In the genomic region with DNA sequence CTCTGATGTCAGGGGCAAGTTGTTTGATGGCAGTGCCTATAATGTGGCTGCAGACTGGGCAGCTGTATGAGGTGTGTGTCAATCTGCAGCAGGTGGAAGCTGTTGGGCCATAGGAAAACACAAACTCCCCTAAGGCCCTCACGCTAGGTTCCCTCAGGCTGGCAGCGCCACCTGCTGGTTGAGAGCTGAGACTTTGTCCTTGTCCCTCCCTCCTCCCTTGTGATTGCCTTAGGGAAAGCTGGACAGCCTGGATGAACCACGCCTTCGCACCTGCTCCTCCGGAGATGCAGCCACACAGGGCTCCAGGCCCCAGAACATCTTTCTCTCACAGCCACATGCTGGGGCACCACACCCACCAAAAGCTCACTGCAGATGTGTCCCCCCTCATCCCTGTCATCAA, we compare ENCODE assay signal across 8 mouse cellular contexts. TPM values are rescaled to one million over a fixed set of nuclear protein-coding genes. Genes with fewer than 3 reads are reported as not detected.
DNase-seq lines count a peak whose midpoint lies in the region; ATAC-seq and TF ChIP-seq lines count a peak whose summit lies in the region.
"Had no signal": no experiment of that assay in that cellular context is flagged by ENCODE, and none has a peak within 500 bp of the region (broad histone marks: within the 10 kb centered on the region; RNA-seq: fewer than 3 reads in every experiment).

No protein-coding gene starts in this region.

- DNase-seq in T-cell, adult 2 months (ENCODE audit: low spot score) = peak; percentile 12
- peak; percentile 86 to 93 for DNase-seq in cerebellum, postnatal 25 days
- DNase-seq in gastrocnemius, postnatal 36 days = peak; percentile 20 to 36
- peak; percentile 74 for DNase-seq in large intestine, adult 2 months (ENCODE audit: low read depth, low spot score)
- DNase-seq in spleen, adult 2 months (ENCODE audit: low read depth in 1 of 2, low spot score in 2 of 2) = peak in 1 of 2 experiments; percentile 50

- no peak overlapping the region for H3K4me3 ChIP-seq in E14TG2a.4 (replicated peaks; ENCODE audit: low read length)
- H3K4me3 ChIP-seq in spleen, adult 2 months (ENCODE audit: extremely low read depth, insufficient read depth, insufficient read length) = no peak overlapping the region

- H3K4me1 ChIP-seq in E14TG2a.4 (replicated peaks; ENCODE audit: low read depth, low read length) = peaks cover 59% of the 10 kb centered on the region
- no peaks in the 10 kb centered on the region; the same call in none of the 2 replicates for H3K4me1 ChIP-seq in spleen, adult 2 months (ENCODE audit: control insufficient read depth, insufficient read depth, insufficient read length)

- peak; percentile 60; the same call in 1 of the 2 replicates for ATAC-seq in megakaryocyte, adult 5-6 weeks (ENCODE audit: poor library complexity, severe bottlenecking)

- TF ChIP-seq POLR2A in spleen, adult 2 months (IDR thresholded peaks at IDR 0.05; ENCODE audit: low read depth, low read length) = no peak

- TF ChIP-seq CTCF in E14TG2a.4 (conservative IDR thresholded peaks at IDR 0.05; ENCODE audit: low read length) = peak; percentile 78
- TF ChIP-seq CTCF in spleen, adult 2 months (IDR thresholded peaks at IDR 0.05; ENCODE audit: extremely low read depth, insufficient read depth, insufficient read length, insufficient replicate concordance) = peak; percentile 87

- 3% methylated on average over 5 of the region's 5 CpGs for WGBS in large intestine, adult 2 months
- 16% methylated on average over 5 of the region's 5 CpGs for WGBS in spleen, adult 2 months

- peaks cover 50% of the 10 kb centered on the region for H3K27me3 ChIP-seq in E14TG2a.4 (ENCODE audit: insufficient read depth, low read length)
- peaks cover 12% of the 10 kb centered on the region for H3K27me3 ChIP-seq in spleen, adult 2 months (ENCODE audit: control insufficient read depth, insufficient read depth, low read length)

- intact Hi-C loops in gastrocnemius, postnatal 36 days (cut with DNase I) = no loop called here

- H3K27ac ChIP-seq in spleen, adult 2 months (ENCODE audit: insufficient read depth, low read length) = no peak overlapping the region

- H3K36me3 ChIP-seq in E14TG2a.4 (ENCODE audit: insufficient read depth, low read length) = no peaks in the 10 kb centered on the region
- H3K36me3 ChIP-seq in spleen, adult 2 months (ENCODE audit: control insufficient read depth, insufficient read depth, low read length) = no peaks in the 10 kb centered on the region

- H3K9me3 ChIP-seq in E14TG2a.4 (ENCODE audit: low read length) = no peaks in the 10 kb centered on the region

RNA-seq across cellular contexts. Expression of gene Sept3, which starts 3.5 kb away (rescaled TPM):
- under 1 TPM; 0.31 to 0.91 TPM for total RNA-seq in gastrocnemius, postnatal 36 days (2021)
- polyA plus RNA-seq in large intestine, adult 2 months (2012; rRNA removed) = 0.38 and 0.55 TPM in 2 replicates
- 0.11 TPM in 1 of 2 replicates, not detected in the other for total RNA-seq in megakaryocyte, adult 5-6 weeks (2015)
- 0.08 TPM in 1 of 2 replicates, not detected in the other for total RNA-seq in megakaryocyte, adult 5-6 weeks (2017)
- 1.6 and 1.8 TPM in 2 replicates for polyA plus RNA-seq in spleen, adult 2 months (2012; rRNA removed)

RNA-seq across cellular contexts. Expression of gene 1500009C09Rik, which starts 19.0 kb away (rescaled TPM):
- not detected for total RNA-seq in gastrocnemius, postnatal 36 days (2021)
- 0.21 and 0.22 TPM in 2 replicates for polyA plus RNA-seq in large intestine, adult 2 months (2012; rRNA removed)
- not detected in 2 replicates for total RNA-seq in megakaryocyte, adult 5-6 weeks (2015)
- not detected in 2 replicates for total RNA-seq in megakaryocyte, adult 5-6 weeks (2017)
- polyA plus RNA-seq in spleen, adult 2 months (2012; rRNA removed) = 0.05 and 0.08 TPM in 2 replicates

RNA-seq across cellular contexts. Expression of gene Cenpm, which starts 26.7 kb away (rescaled TPM):
- total RNA-seq in gastrocnemius, postnatal 36 days (2021) = under 1 TPM; 0.46 to 0.79 TPM
- polyA plus RNA-seq in large intestine, adult 2 months (2012; rRNA removed) = 17.1 and 21.4 TPM in 2 replicates
- total RNA-seq in megakaryocyte, adult 5-6 weeks (2015) = 20.3 and 32.9 TPM in 2 replicates
- total RNA-seq in megakaryocyte, adult 5-6 weeks (2017) = 10.0 and 19.5 TPM in 2 replicates
- polyA plus RNA-seq in spleen, adult 2 months (2012; rRNA removed) = 10.2 and 16.8 TPM in 2 replicates

RNA-seq across cellular contexts. Expression of gene Wbp2nl, which starts 27.6 kb away (rescaled TPM):
- not detected for total RNA-seq in gastrocnemius, postnatal 36 days (2021)
- 0.11 TPM in 1 of 2 replicates, not detected in the other for polyA plus RNA-seq in large intestine, adult 2 months (2012; rRNA removed)
- total RNA-seq in megakaryocyte, adult 5-6 weeks (2015) = 0.22 TPM in 1 of 2 replicates, not detected in the other
- not detected in 2 replicates for total RNA-seq in megakaryocyte, adult 5-6 weeks (2017)
- polyA plus RNA-seq in spleen, adult 2 months (2012; rRNA removed) = 0.07 TPM in 1 of 2 replicates, not detected in the other
- total RNA-seq: layer of hippocampus, adult 18-20 months had no signal

RNA-seq across cellular contexts. Expression of gene Tnfrsf13c, which starts 47.0 kb away (rescaled TPM):
- total RNA-seq in gastrocnemius, postnatal 36 days (2021) = not detected
- 10.2 and 12.1 TPM in 2 replicates for polyA plus RNA-seq in large intestine, adult 2 months (2012; rRNA removed)
- total RNA-seq in megakaryocyte, adult 5-6 weeks (2015) = 1.8 and 2.7 TPM in 2 replicates
- 1.0 and 1.5 TPM in 2 replicates for total RNA-seq in megakaryocyte, adult 5-6 weeks (2017)
- polyA plus RNA-seq in spleen, adult 2 months (2012; rRNA removed) = 120 and 179 TPM in 2 replicates

Comparison
In these comparisons a context has a peak if more than half of its experiments do, and no peak if none do; other contexts are left out.
1. RNA of gene Cenpm, which starts 26.7 kb away (total RNA-seq): 10.0 to 32.9 TPM in megakaryocyte, adult 5-6 weeks; 0.46 to 0.79 TPM in gastrocnemius, postnatal 36 days; every median in the first group is over 4 times any median in the second.